Mouse (Mus musculus) E14TG2a.4 (cell line): ENCODE measurements around the gene Lrrfip2.

ENCODE experiments used
- H3K27me3 ChIP-seq: 2 replicates; pipeline ENCODE4 v1.6.1; 2014; ENCODE audit warnings: low read length, control low read depth; ENCODE audit not compliant: insufficient read depth
- H3K36me3 ChIP-seq: 2 replicates; pipeline ENCODE4 v1.6.1; 2014; ENCODE audit warnings: low read length, control low read depth; ENCODE audit not compliant: insufficient read depth
- H3K4me1 ChIP-seq: replicated peaks from 2 replicates; pipeline ENCODE4 v1.6.1; 2014; ENCODE audit warnings: low read depth, low read length, control low read depth
- H3K4me3 ChIP-seq: replicated peaks from 2 replicates; pipeline ENCODE4 v1.5.1; 2014; ENCODE audit warnings: mild to moderate bottlenecking, low read length
- H3K9me3 ChIP-seq: 2 replicates; pipeline ENCODE4 v1.6.1; 2014; ENCODE audit warnings: low read length, control low read depth
- CTCF ChIP-seq: conservative IDR thresholded peaks from 2 replicates; pipeline ENCODE4 v1.5.1; 2014; ENCODE audit warnings: low read length
- NANOG ChIP-seq: IDR thresholded peaks from 2 replicates; pipeline ENCODE4 v1.6.1; 2014; ENCODE audit warnings: borderline replicate concordance, low read length, mixed read lengths
- POU5F1 ChIP-seq: IDR thresholded peaks from 2 replicates; pipeline ENCODE4 v1.6.1; 2014; ENCODE audit warnings: low read length, borderline replicate concordance

The Lrrfip2 gene

GRCm38 (mm10) chr9:111271434-111272160, 154.2 kb downstream of the Lrrfip2 start, which contains the start of the genes Mlh1 and Epm2aip1:
TSS of gene Mlh1 (minus strand) at chr9:111271791.
TSS of gene Epm2aip1 (plus strand) at chr9:111271929.
- TF ChIP-seq NANOG (no peak), CTCF (no peak), POU5F1 (no peak)

GRCm38 (mm10) chr9:111272356-111272755, 155.0 kb downstream of the Lrrfip2 start:
- no peak for TF ChIP-seq POU5F1
- no peak for TF ChIP-seq CTCF
- no peak for TF ChIP-seq NANOG
- Histone ChIP-seq H3K4me1 (peaks cover 40% of the 10 kb centered on the region), H3K36me3 (peaks cover 54% of the 10 kb centered on the region), H3K9me3 (no peaks in the 10 kb centered on the region), H3K4me3 (peak overlapping the region; percentile 92), H3K27me3 (no peaks in the 10 kb centered on the region)

More at GRCm38 (mm10) chr9:111271434-111272160, 154.2 kb downstream of the Lrrfip2 start, which contains the start of the genes Mlh1 and Epm2aip1:
- Histone ChIP-seq H3K27me3 (no peaks in the 10 kb centered on the region), H3K4me3 (peak within 1 kb of the TSS; percentile 92), H3K36me3 (peaks cover 53% of the 10 kb centered on the region), H3K9me3 (no peaks in the 10 kb centered on the region), H3K4me1 (peaks cover 40% of the 10 kb centered on the region)

GRCm38 (mm10) chr9:111272996-111273785, 155.8 kb downstream of the Lrrfip2 start:
- Histone ChIP-seq H3K4me3 (peak overlapping the region; percentile 92), H3K4me1 (peaks cover 40% of the 10 kb centered on the region), H3K27me3 (no peaks in the 10 kb centered on the region), H3K36me3 (peaks cover 54% of the 10 kb centered on the region), H3K9me3 (no peaks in the 10 kb centered on the region)
- TF ChIP-seq CTCF (no peak), NANOG (no peak), POU5F1 (no peak)

- no peak for TF ChIP-seq CTCF
- TF ChIP-seq NANOG = no peak
- TF ChIP-seq POU5F1 = no peak
- H3K4me1 ChIP-seq = peaks cover 40% of the 10 kb centered on the region
- H3K36me3 ChIP-seq = peaks cover 60% of the 10 kb centered on the region
- no peak overlapping the region for H3K4me3 ChIP-seq
- no peaks in the 10 kb centered on the region for H3K27me3 ChIP-seq
- no peaks in the 10 kb centered on the region for H3K9me3 ChIP-seq
Observed at GRCm38 (mm10) chr9:111273958-111274357, 156.6 kb downstream of the Lrrfip2 start.

GRCm38 (mm10) chr9:111275156-111275555, 157.8 kb downstream of the Lrrfip2 start:
- H3K27me3 ChIP-seq = no peaks in the 10 kb centered on the region
- TF ChIP-seq POU5F1 = no peak
- TF ChIP-seq NANOG = no peak
- TF ChIP-seq CTCF = no peak
- H3K36me3 ChIP-seq = peaks cover 61% of the 10 kb centered on the region
- H3K4me1 ChIP-seq = peaks cover 36% of the 10 kb centered on the region
- H3K4me3 ChIP-seq = no peak overlapping the region
- no peaks in the 10 kb centered on the region for H3K9me3 ChIP-seq
